Mouse (Mus musculus): ENCODE results near the gene Agpat3. TPM values are rescaled to one million over a fixed set of nuclear protein-coding genes. Genes with fewer than 3 reads are reported as not detected.

The Agpat3 gene
- polyA plus RNA-seq, 1 experiment = 178 TPM

- Histone ChIP-seq H3K4me3 (ENCODE audit: low read depth, low read length) (0 out of 2 replicates have a peak overlapping the region, but pooled peaks have one; percentile 4), H3K36me3 (ENCODE audit: control insufficient read depth, insufficient read depth, low read length) (no peaks in the 10 kb centered on the region), H3K27me3 (ENCODE audit: control insufficient read depth, insufficient read depth, low read length) (no peaks in the 10 kb centered on the region), H3K4me1 (ENCODE audit: control insufficient read depth, insufficient read depth, insufficient read length, low read length) (peaks cover 18% of the 10 kb centered on the region; the same call in 1 of the 2 replicates), H3K27ac (ENCODE audit: insufficient read depth, low read depth, low read length) (peak overlapping the region; percentile 58; the same call in 1 of the 2 replicates)
- TF ChIP-seq CTCF (IDR thresholded peaks at IDR 0.05; ENCODE audit: extremely low read depth, insufficient read length, insufficient replicate concordance, low read depth, low read length) (no peak), POLR2A (IDR thresholded peaks at IDR 0.05; ENCODE audit: low read depth, low read length) (no peak)
- WGBS = 20% methylated on average over 6 of the region's 6 CpGs
Observed at GRCm38 (mm10) chr10:78258142-78258675, 94.1 kb downstream of the Agpat3 start.

- 59% methylated on average over 4 of the region's 4 CpGs for WGBS
- H3K4me1 ChIP-seq (ENCODE audit: control insufficient read depth, insufficient read depth, insufficient read length, low read length) = peaks cover 18% of the 10 kb centered on the region; the same call in 1 of the 2 replicates
- H3K27me3 ChIP-seq (ENCODE audit: control insufficient read depth, insufficient read depth, low read length) = no peaks in the 10 kb centered on the region
- H3K36me3 ChIP-seq (ENCODE audit: control insufficient read depth, insufficient read depth, low read length) = no peaks in the 10 kb centered on the region
- H3K27ac ChIP-seq (ENCODE audit: insufficient read depth, low read depth, low read length) = no peak overlapping the region
- no peak overlapping the region for H3K4me3 ChIP-seq (ENCODE audit: low read depth, low read length)
- no peak for TF ChIP-seq CTCF (IDR thresholded peaks at IDR 0.05; ENCODE audit: extremely low read depth, insufficient read length, insufficient replicate concordance, low read depth, low read length)
- TF ChIP-seq POLR2A (IDR thresholded peaks at IDR 0.05; ENCODE audit: low read depth, low read length) = no peak
Observed at GRCm38 (mm10) chr10:78255646-78256059, 96.6 kb downstream of the Agpat3 start.

GRCm38 (mm10) chr10:78247206-78247605 is 105.1 kb downstream of the Agpat3 start:
- TF ChIP-seq POLR2A (IDR thresholded peaks at IDR 0.05; ENCODE audit: low read depth, low read length) = no peak
- no peak for TF ChIP-seq CTCF (IDR thresholded peaks at IDR 0.05; ENCODE audit: extremely low read depth, insufficient read length, insufficient replicate concordance, low read depth, low read length)
- Histone ChIP-seq H3K4me1 (ENCODE audit: control insufficient read depth, insufficient read depth, insufficient read length, low read length) (peaks cover 12% of the 10 kb centered on the region), H3K27me3 (ENCODE audit: control insufficient read depth, insufficient read depth, low read length) (no peaks in the 10 kb centered on the region), H3K36me3 (ENCODE audit: control insufficient read depth, insufficient read depth, low read length) (no peaks in the 10 kb centered on the region), H3K4me3 (ENCODE audit: low read depth, low read length) (no peak overlapping the region), H3K27ac (ENCODE audit: insufficient read depth, low read depth, low read length) (peak overlapping the region; percentile 60)
- WGBS = 34% methylated on average over 3 of the region's 3 CpGs

- TF ChIP-seq POLR2A (IDR thresholded peaks at IDR 0.05; ENCODE audit: low read depth, low read length) = no peak
- no peak for TF ChIP-seq CTCF (IDR thresholded peaks at IDR 0.05; ENCODE audit: extremely low read depth, insufficient read length, insufficient replicate concordance, low read depth, low read length)
- no peak overlapping the region for H3K4me3 ChIP-seq (ENCODE audit: low read depth, low read length)
- no peaks in the 10 kb centered on the region for H3K36me3 ChIP-seq (ENCODE audit: control insufficient read depth, insufficient read depth, low read length)
- no peaks in the 10 kb centered on the region for H3K27me3 ChIP-seq (ENCODE audit: control insufficient read depth, insufficient read depth, low read length)
- 76% methylated on average over 4 of the region's 4 CpGs for WGBS
- H3K27ac ChIP-seq (ENCODE audit: insufficient read depth, low read depth, low read length) = peak overlapping the region; percentile 60
- peaks cover 12% of the 10 kb centered on the region for H3K4me1 ChIP-seq (ENCODE audit: control insufficient read depth, insufficient read depth, insufficient read length, low read length)
Observed at GRCm38 (mm10) chr10:78246725-78247124, 105.6 kb downstream of the Agpat3 start.

- H3K27ac ChIP-seq (ENCODE audit: insufficient read depth, low read depth, low read length) = peak overlapping the region; percentile 76
- WGBS = 8% methylated on average over 7 of the region's 7 CpGs
- TF ChIP-seq CTCF (IDR thresholded peaks at IDR 0.05; ENCODE audit: extremely low read depth, insufficient read length, insufficient replicate concordance, low read depth, low read length) = no peak
- no peak for TF ChIP-seq POLR2A (IDR thresholded peaks at IDR 0.05; ENCODE audit: low read depth, low read length)
- no peaks in the 10 kb centered on the region for H3K36me3 ChIP-seq (ENCODE audit: control insufficient read depth, insufficient read depth, low read length)
- H3K4me1 ChIP-seq (ENCODE audit: control insufficient read depth, insufficient read depth, insufficient read length, low read length) = peaks cover 12% of the 10 kb centered on the region
- H3K4me3 ChIP-seq (ENCODE audit: low read depth, low read length) = peak overlapping the region; percentile 84
- H3K27me3 ChIP-seq (ENCODE audit: control insufficient read depth, insufficient read depth, low read length) = no peaks in the 10 kb centered on the region
Observed at GRCm38 (mm10) chr10:78245225-78245547, 107.1 kb downstream of the Agpat3 start.

GRCm38 (mm10) chr10:78244438-78245224 is 107.7 kb downstream of the Agpat3 start, which contains the start of gene Trappc10:
Gene Trappc10, minus strand, starts transcription at chr10:78244641.
- H3K27me3 ChIP-seq (ENCODE audit: control insufficient read depth, insufficient read depth, low read length) = no peaks in the 10 kb centered on the region
- H3K27ac ChIP-seq (ENCODE audit: insufficient read depth, low read depth, low read length) = peak within 1 kb of the TSS; percentile 80
- peak within 1 kb of the TSS; percentile 84 for H3K4me3 ChIP-seq (ENCODE audit: low read depth, low read length)
- TF ChIP-seq POLR2A (IDR thresholded peaks at IDR 0.05; ENCODE audit: low read depth, low read length) (peak; percentile 43), CTCF (IDR thresholded peaks at IDR 0.05; ENCODE audit: extremely low read depth, insufficient read length, insufficient replicate concordance, low read depth, low read length) (no peak)
- H3K4me1 ChIP-seq (ENCODE audit: control insufficient read depth, insufficient read depth, insufficient read length, low read length) = peaks cover 12% of the 10 kb centered on the region
- peaks cover 1% of the 10 kb centered on the region; the same call in 1 of the 2 replicates for H3K36me3 ChIP-seq (ENCODE audit: control insufficient read depth, insufficient read depth, low read length)
- WGBS = under 1% methylated on average over 73 of the region's 74 CpGs

- Histone ChIP-seq H3K36me3 (ENCODE audit: control insufficient read depth, insufficient read depth, low read length) (peaks cover 1% of the 10 kb centered on the region; the same call in 1 of the 2 replicates), H3K27me3 (ENCODE audit: control insufficient read depth, insufficient read depth, low read length) (no peaks in the 10 kb centered on the region), H3K4me3 (ENCODE audit: low read depth, low read length) (peak overlapping the region; percentile 84), H3K27ac (ENCODE audit: insufficient read depth, low read depth, low read length) (peak overlapping the region; percentile 80), H3K4me1 (ENCODE audit: control insufficient read depth, insufficient read depth, insufficient read length, low read length) (peaks cover 12% of the 10 kb centered on the region)
- TF ChIP-seq CTCF (IDR thresholded peaks at IDR 0.05; ENCODE audit: extremely low read depth, insufficient read length, insufficient replicate concordance, low read depth, low read length) (no peak), POLR2A (IDR thresholded peaks at IDR 0.05; ENCODE audit: low read depth, low read length) (no peak)
- WGBS = under 1% methylated on average over 33 of the region's 33 CpGs
Observed at GRCm38 (mm10) chr10:78244058-78244437, 108.2 kb downstream of the Agpat3 start.

Data from small intestine, adult 2 months (tissue).